Mouse (Mus musculus): ENCODE results near the gene Frem1. TPM values are rescaled to one million over a fixed set of nuclear protein-coding genes. Genes with fewer than 3 reads are reported as not detected.

The Frem1 gene
- polyA plus RNA-seq, 1 experiment: 1.9 TPM

- no peaks in the 10 kb centered on the region for H3K27me3 ChIP-seq (ENCODE audit: control insufficient read depth, insufficient read depth, low read length)
- H3K27ac ChIP-seq (ENCODE audit: control insufficient read depth, insufficient read depth, low read depth, low read length): no peak overlapping the region
- no peak for TF ChIP-seq POLR2A (IDR thresholded peaks at IDR 0.05; ENCODE audit: control insufficient read depth, low read depth, low read length)
- TF ChIP-seq CTCF (IDR thresholded peaks at IDR 0.05; ENCODE audit: control insufficient read depth, insufficient read depth, insufficient replicate concordance, low read depth, low read length): no peak
Observed at GRCm38 (mm10) chr4:83032780-83033179, 19.4 kb downstream of the Frem1 start.

GRCm38 (mm10) chr4:83031591-83031990 lies 20.5 kb downstream of the Frem1 start:
- TF ChIP-seq CTCF (IDR thresholded peaks at IDR 0.05; ENCODE audit: control insufficient read depth, insufficient read depth, insufficient replicate concordance, low read depth, low read length) (no peak), POLR2A (IDR thresholded peaks at IDR 0.05; ENCODE audit: control insufficient read depth, low read depth, low read length) (no peak)

More at GRCm38 (mm10) chr4:83032780-83033179, 19.4 kb downstream of the Frem1 start:
- no peaks in the 10 kb centered on the region for H3K4me1 ChIP-seq (ENCODE audit: control insufficient read depth, insufficient read depth, low read length)
- H3K4me3 ChIP-seq (ENCODE audit: control insufficient read depth, low read depth, low read length): no peak overlapping the region
- H3K36me3 ChIP-seq (ENCODE audit: control insufficient read depth, insufficient read depth, low read length): no peaks in the 10 kb centered on the region

GRCm38 (mm10) chr4:83030097-83030496 lies 22.0 kb downstream of the Frem1 start:
- H3K27me3 ChIP-seq (ENCODE audit: control insufficient read depth, insufficient read depth, low read length): no peaks in the 10 kb centered on the region
- H3K27ac ChIP-seq (ENCODE audit: control insufficient read depth, insufficient read depth, low read depth, low read length): no peak overlapping the region

More at GRCm38 (mm10) chr4:83031591-83031990, 20.5 kb downstream of the Frem1 start:
- Histone ChIP-seq H3K4me1 (ENCODE audit: control insufficient read depth, insufficient read depth, low read length) (no peaks in the 10 kb centered on the region), H3K27ac (ENCODE audit: control insufficient read depth, insufficient read depth, low read depth, low read length) (no peak overlapping the region), H3K4me3 (ENCODE audit: control insufficient read depth, low read depth, low read length) (no peak overlapping the region), H3K36me3 (ENCODE audit: control insufficient read depth, insufficient read depth, low read length) (no peaks in the 10 kb centered on the region), H3K27me3 (ENCODE audit: control insufficient read depth, insufficient read depth, low read length) (no peaks in the 10 kb centered on the region)

GRCm38 (mm10) chr4:83020759-83021555 lies 31.2 kb downstream of the Frem1 start:
- no peaks in the 10 kb centered on the region for H3K36me3 ChIP-seq (ENCODE audit: control insufficient read depth, insufficient read depth, low read length)
- H3K4me3 ChIP-seq (ENCODE audit: control insufficient read depth, low read depth, low read length): no peak overlapping the region
- no peaks in the 10 kb centered on the region for H3K27me3 ChIP-seq (ENCODE audit: control insufficient read depth, insufficient read depth, low read length)
- no peaks in the 10 kb centered on the region; the same call in 1 of the 2 replicates for H3K4me1 ChIP-seq (ENCODE audit: control insufficient read depth, insufficient read depth, low read length)
- TF ChIP-seq POLR2A (IDR thresholded peaks at IDR 0.05; ENCODE audit: control insufficient read depth, low read depth, low read length) (no peak), CTCF (IDR thresholded peaks at IDR 0.05; ENCODE audit: control insufficient read depth, insufficient read depth, insufficient replicate concordance, low read depth, low read length) (no peak)
- H3K27ac ChIP-seq (ENCODE audit: control insufficient read depth, insufficient read depth, low read depth, low read length): no peak overlapping the region

More at GRCm38 (mm10) chr4:83030097-83030496, 22.0 kb downstream of the Frem1 start:
- Histone ChIP-seq H3K36me3 (ENCODE audit: control insufficient read depth, insufficient read depth, low read length) (no peaks in the 10 kb centered on the region), H3K4me1 (ENCODE audit: control insufficient read depth, insufficient read depth, low read length) (no peaks in the 10 kb centered on the region), H3K4me3 (ENCODE audit: control insufficient read depth, low read depth, low read length) (no peak overlapping the region)
- TF ChIP-seq POLR2A (IDR thresholded peaks at IDR 0.05; ENCODE audit: control insufficient read depth, low read depth, low read length) (no peak), CTCF (IDR thresholded peaks at IDR 0.05; ENCODE audit: control insufficient read depth, insufficient read depth, insufficient replicate concordance, low read depth, low read length) (no peak)

- no peaks in the 10 kb centered on the region; the same call in 1 of the 2 replicates for H3K4me1 ChIP-seq (ENCODE audit: control insufficient read depth, insufficient read depth, low read length)
- TF ChIP-seq POLR2A (IDR thresholded peaks at IDR 0.05; ENCODE audit: control insufficient read depth, low read depth, low read length): no peak
- no peak for TF ChIP-seq CTCF (IDR thresholded peaks at IDR 0.05; ENCODE audit: control insufficient read depth, insufficient read depth, insufficient replicate concordance, low read depth, low read length)
- H3K36me3 ChIP-seq (ENCODE audit: control insufficient read depth, insufficient read depth, low read length): no peaks in the 10 kb centered on the region
- H3K4me3 ChIP-seq (ENCODE audit: control insufficient read depth, low read depth, low read length): no peak overlapping the region
- no peaks in the 10 kb centered on the region for H3K27me3 ChIP-seq (ENCODE audit: control insufficient read depth, insufficient read depth, low read length)
- H3K27ac ChIP-seq (ENCODE audit: control insufficient read depth, insufficient read depth, low read depth, low read length): no peak overlapping the region
Observed at GRCm38 (mm10) chr4:83018111-83019105, 33.7 kb downstream of the Frem1 start.

- H3K27ac ChIP-seq (ENCODE audit: control insufficient read depth, insufficient read depth, low read depth, low read length): no peak overlapping the region
Observed at GRCm38 (mm10) chr4:83014538-83014937, 37.6 kb downstream of the Frem1 start.

GRCm38 (mm10) chr4:83004086-83004485 lies 48.1 kb downstream of the Frem1 start:
- Histone ChIP-seq H3K27ac (ENCODE audit: control insufficient read depth, insufficient read depth, low read depth, low read length) (no peak overlapping the region), H3K4me3 (ENCODE audit: control insufficient read depth, low read depth, low read length) (no peak overlapping the region), H3K4me1 (ENCODE audit: control insufficient read depth, insufficient read depth, low read length) (no peaks in the 10 kb centered on the region), H3K27me3 (ENCODE audit: control insufficient read depth, insufficient read depth, low read length) (no peaks in the 10 kb centered on the region), H3K36me3 (ENCODE audit: control insufficient read depth, insufficient read depth, low read length) (no peaks in the 10 kb centered on the region)
- TF ChIP-seq CTCF (IDR thresholded peaks at IDR 0.05; ENCODE audit: control insufficient read depth, insufficient read depth, insufficient replicate concordance, low read depth, low read length) (no peak), POLR2A (IDR thresholded peaks at IDR 0.05; ENCODE audit: control insufficient read depth, low read depth, low read length) (no peak)

More at GRCm38 (mm10) chr4:83014538-83014937, 37.6 kb downstream of the Frem1 start:
- H3K4me3 ChIP-seq (ENCODE audit: control insufficient read depth, low read depth, low read length): no peak overlapping the region
- TF ChIP-seq CTCF (IDR thresholded peaks at IDR 0.05; ENCODE audit: control insufficient read depth, insufficient read depth, insufficient replicate concordance, low read depth, low read length) (no peak), POLR2A (IDR thresholded peaks at IDR 0.05; ENCODE audit: control insufficient read depth, low read depth, low read length) (no peak)
- H3K4me1 ChIP-seq (ENCODE audit: control insufficient read depth, insufficient read depth, low read length): no peaks in the 10 kb centered on the region
- H3K27me3 ChIP-seq (ENCODE audit: control insufficient read depth, insufficient read depth, low read length): no peaks in the 10 kb centered on the region
- H3K36me3 ChIP-seq (ENCODE audit: control insufficient read depth, insufficient read depth, low read length): no peaks in the 10 kb centered on the region

Data from testis, adult 2 months (tissue).